Mouse (Mus musculus) layer of hippocampus, adult 8-10 months (tissue): Measurements from ENCODE around the gene Prrc2b. TPM values are rescaled to one million over a fixed set of nuclear protein-coding genes. Genes with fewer than 3 reads are reported as not detected.

Experiments used
- DNase-seq, 2 experiments: peaks; one replicate each; pipeline ENCODE4 v3.0.0; 2022; ENCODE audit warnings: low spot score in 2 of 2
- microRNA-seq, 2 experiments: library from miRNA; unstranded; fragments of <30 nt; microRNA quantifications; one replicate each; pipeline ENCODE4 v1.2.0; 2022
- total RNA-seq, 4 experiments: library from RNA; stranded (reverse); gene quantifications; 2 replicates each; pipeline ENCODE4 v1.2.4; 2022

The Prrc2b gene
- total RNA-seq, 4 experiments from 2014 or later = 266 to 288 (median 278) TPM

GRCm38 (mm10) chr2:32260635-32261034 lies 109.8 kb downstream of the Prrc2b start:
- no peak for DNase-seq

GRCm38 (mm10) chr2:32275823-32276222 lies 124.9 kb downstream of the Prrc2b start:
- no peak for DNase-seq

GRCm38 (mm10) chr2:32282289-32282688 lies 131.4 kb downstream of the Prrc2b start:
- no peak for DNase-seq

- peak in 1 of 2 experiments; percentile 34 for DNase-seq
Measured at GRCm38 (mm10) chr2:32282727-32283126, 131.8 kb downstream of the Prrc2b start.

GRCm38 (mm10) chr2:32283986-32284385 lies 133.1 kb downstream of the Prrc2b start:
- DNase-seq = no peak

Small RNAs within 50 kb of the gene (microRNA-seq; reads per million reads assigned to microRNA genes)
- 0 reads per million in 2 experiments for gene Gm27805

Other genes starting within 250 kb of the Prrc2b start
- gene Aif1l, start 200.9 kb upstream of the Prrc2b start, total RNA-seq = 1 to 10 TPM; 6.8 to 8.3 (median 7.7) TPM
- 10 to 100 TPM; 62.3 to 69.6 (median 68.0) TPM for gene Nup214, start 176.6 kb upstream of the Prrc2b start, total RNA-seq
- gene Fam78a, start 66.2 kb upstream of the Prrc2b start, total RNA-seq = 1 to 10 TPM; 4.3 to 6.2 (median 5.3) TPM
- gene Plpp7, start 55.6 kb upstream of the Prrc2b start, total RNA-seq = 10 to 100 TPM; 21.2 to 24.0 (median 23.4) TPM
- gene Pomt1, start 85.5 kb downstream of the Prrc2b start, total RNA-seq = 10 to 100 TPM; 21.4 to 31.1 (median 26.2) TPM
- gene Uck1, start 109.1 kb downstream of the Prrc2b start, total RNA-seq = 10 to 100 TPM; 48.6 to 60.0 (median 54.5) TPM
- 10 to 100 TPM; 88.0 to 97.6 (median 92.3) TPM for gene Golga2, start 136.3 kb downstream of the Prrc2b start, total RNA-seq
- gene Swi5, start 137.0 kb downstream of the Prrc2b start, total RNA-seq = 100 to 1,000 TPM; 192 to 208 (median 196) TPM
- gene Ciz1, start 201.2 kb downstream of the Prrc2b start, total RNA-seq = 100 to 1,000 TPM in 1 of 4 experiments, 10 to 100 TPM in 3; 82.9 to 103 (median 90.5) TPM
- gene Dnm1, start 202.3 kb downstream of the Prrc2b start, total RNA-seq = 1,000 to 10,000 TPM; 1,146 to 1,253 (median 1,200) TPM
- gene 1110008P14Rik, start 230.9 kb downstream of the Prrc2b start, total RNA-seq = 100 to 1,000 TPM; 144 to 174 (median 164) TPM
- gene Lcn2, start 237.2 kb downstream of the Prrc2b start, total RNA-seq = 1 to 10 TPM in 2 of 4 experiments, under 1 TPM in 1, not detected in 1; 0.35 to 2.8 (median 2.0) TPM
- gene Ptges2, start 244.8 kb downstream of the Prrc2b start, total RNA-seq = 10 to 100 TPM; 36.5 to 40.0 (median 38.2) TPM